28 mouse cellular contexts compared by ENCODE assay signal in genomic region chr17:24597989-24598388, GRCm38 (mm10). TPM values are rescaled to one million over a fixed set of nuclear protein-coding genes. Genes with fewer than 3 reads are reported as not detected.
"Had no signal": no experiment of that assay in that cellular context is flagged by ENCODE, and none has a peak within 500 bp of the region (broad histone marks: within the 10 kb centered on the region; RNA-seq: fewer than 3 reads in every experiment).

No protein-coding gene starts in this region.

- H3K27ac ChIP-seq: gastrocnemius, adult 2 months; heart, embryonic 13.5 days; heart, embryonic 15.5 days; hindbrain, embryonic 10.5 days; hindbrain, embryonic 12.5 days; hindbrain, embryonic 14.5 days; intestine, embryonic 15.5 days; left cerebral cortex, adult 2 months; limb, embryonic 10.5 days; limb, embryonic 12.5 days; liver, embryonic 13.5 days; liver, embryonic 15.5 days had no signal

- H3K4me1 ChIP-seq: heart, embryonic 13.5 days; heart, embryonic 15.5 days; hindbrain, embryonic 10.5 days; hindbrain, embryonic 12.5 days; intestine, embryonic 15.5 days; limb, embryonic 10.5 days; limb, embryonic 12.5 days; liver, embryonic 13.5 days; liver, embryonic 15.5 days had no signal

- H3K4me3 ChIP-seq: gastrocnemius, adult 2 months; heart, embryonic 13.5 days; heart, embryonic 15.5 days; hindbrain, embryonic 10.5 days; hindbrain, embryonic 12.5 days; intestine, embryonic 15.5 days; left cerebral cortex, adult 2 months; limb, embryonic 10.5 days; limb, embryonic 12.5 days; liver, embryonic 13.5 days; liver, embryonic 15.5 days had no signal

- DNase-seq: gastrocnemius, adult 2 months; gastrocnemius, postnatal 10 days; gastrocnemius, postnatal 25 days; heart, postnatal 10 days; heart, postnatal 4 days; kidney, adult 18-20 months; kidney, adult 8-10 months; kidney, postnatal 10 days; kidney, postnatal 25 days; kidney, postnatal 4 days; liver; liver, embryonic 13.5 days; liver, postnatal 0 days had no signal

- H3K9ac ChIP-seq: heart, embryonic 13.5 days; heart, embryonic 15.5 days; hindbrain, embryonic 12.5 days; hindbrain, embryonic 14.5 days; intestine, embryonic 15.5 days; liver, embryonic 13.5 days; liver, embryonic 15.5 days; liver, postnatal 0 days had no signal

- ATAC-seq: hindbrain, embryonic 16.5 days; inflammation-experienced regulatory T-cells, adult 6 months; intestine, embryonic 15.5 days; intestine, postnatal 0 days; liver, postnatal 0 days had no signal

- H3K4me2 ChIP-seq: heart, embryonic 11.5 days; heart, embryonic 13.5 days; heart, embryonic 15.5 days; hindbrain, embryonic 12.5 days; hindbrain, embryonic 14.5 days; intestine, embryonic 15.5 days; limb, embryonic 12.5 days; liver, embryonic 11.5 days; liver, embryonic 13.5 days; liver, embryonic 15.5 days had no signal

- H3K27me3 ChIP-seq: heart, embryonic 13.5 days; heart, embryonic 15.5 days; hindbrain, embryonic 12.5 days; intestine, embryonic 15.5 days; limb, embryonic 12.5 days; liver, embryonic 13.5 days; liver, embryonic 15.5 days had no signal

- H3K9me3 ChIP-seq: heart, embryonic 13.5 days; heart, embryonic 15.5 days; hindbrain, embryonic 10.5 days; hindbrain, embryonic 12.5 days; intestine, embryonic 15.5 days; limb, embryonic 10.5 days; limb, embryonic 12.5 days; liver, embryonic 13.5 days; liver, embryonic 15.5 days had no signal

RNA-seq across cellular contexts. Expression of gene Slc9a3r2, which starts 52.1 kb away (rescaled TPM):
- polyA plus RNA-seq: inflammation-experienced regulatory T-cells, adult 6 months had no signal
